Mouse (Mus musculus) liver, embryonic 14.5 days (tissue): ENCODE results near the gene Dag1. TPM values are rescaled to one million over a fixed set of nuclear protein-coding genes. Genes with fewer than 3 reads are reported as not detected.

Experiments
- ATAC-seq: fragments of 200-750 bp; cut with Nextera tagmentation; 2 replicates; pipeline ENCODE4 v1.8.0; 2017; ENCODE audit warnings: moderate number of reproducible peaks, mild to moderate bottlenecking, moderate library complexity; ENCODE audit not compliant: insufficient read depth
- DNase-seq, 3 experiments: peaks; one replicate each; pipeline ENCODE4 v3.0.0-alpha.2; 2012 to 2013; ENCODE audit warnings: low read depth in 3 of 3, low spot score in 3 of 3
- H3K27ac ChIP-seq: fragments of 300-500 bp; sonication (generic); 2 replicates; pipeline ENCODE4 v1.5.1; 2014; ENCODE audit warnings: moderate library complexity, mild to moderate bottlenecking, control low read depth, inconsistent platforms
- H3K27me3 ChIP-seq: fragments of 300-500 bp; sonication (generic); 2 replicates; pipeline ENCODE4 v1.6.1; 2014; ENCODE audit warnings: mild to moderate bottlenecking, low read length, moderate library complexity; ENCODE audit not compliant: control insufficient read depth, insufficient read depth
- H3K36me3 ChIP-seq: fragments of 300-500 bp; sonication (generic); replicated peaks from 2 replicates; pipeline ENCODE4 v1.6.1; 2014; ENCODE audit warnings: low read depth; ENCODE audit not compliant: control insufficient read depth, insufficient read depth
- H3K4me1 ChIP-seq, 2 experiments: fragments of 200-500 bp in 1 of 2; fragments of 300-500 bp in 1 of 2; sonication (generic) in 1 of 2; replicated peaks; 2 replicates each; pipeline ENCODE4 v1.6.1; 2012 to 2014; ENCODE audit warnings: antibody characterized with exemption in 1 of 2, inconsistent platforms in 1 of 2, low read length in 1 of 2; ENCODE audit not compliant: control insufficient read depth in 2 of 2, insufficient read depth in 2 of 2
- H3K4me2 ChIP-seq: fragments of 300-500 bp; sonication (generic); 2 replicates; pipeline ENCODE4 v1.6.1; 2014; ENCODE audit warnings: low read depth, mild to moderate bottlenecking, control low read depth, moderate library complexity
- H3K4me3 ChIP-seq, 2 experiments: fragments of 200-500 bp in 1 of 2; fragments of 300-500 bp in 1 of 2; sonication (generic) in 1 of 2; 2 replicates each; pipeline ENCODE4 v1.5.1; 2012 to 2014; ENCODE audit warnings: low read depth in 2 of 2, low read length in 2 of 2, mild to moderate bottlenecking in 2 of 2, control low read depth in 1 of 2, inconsistent platforms in 1 of 2, moderate library complexity in 1 of 2; ENCODE audit not compliant: insufficient read depth in 1 of 2
- H3K9ac ChIP-seq: fragments of 300-500 bp; sonication (generic); replicated peaks from 2 replicates; pipeline ENCODE4 v1.6.1; 2014; ENCODE audit warnings: mild to moderate bottlenecking, control low read depth, moderate library complexity
- H3K9me3 ChIP-seq: fragments of 300-500 bp; sonication (generic); 2 replicates; pipeline ENCODE4 v1.6.1; 2016; ENCODE audit warnings: low read length, mixed read lengths; ENCODE audit not compliant: control insufficient read depth
- CTCF ChIP-seq: IDR thresholded peaks from 2 replicates; pipeline ENCODE4 v1.5.1; 2016; ENCODE audit warnings: antibody characterized with exemption, low read depth, control low read depth
- EP300 ChIP-seq: IDR thresholded peaks from 2 replicates; pipeline ENCODE4 v1.6.1; 2016; ENCODE audit warnings: antibody characterized with exemption, low read depth
- WGBS: fragments of 180-500 bp; shearing (Covaris S2); extraction: QIAGEN DNeasy Blood & Tissue Kit; methylation state at CpG from one replicate; pipeline ENCODE4 v1.1.7; 2014; ENCODE audit not compliant: insufficient replicate concordance; 5-methylcytosine and 5-hydroxymethylcytosine counted together
- polyA plus RNA-seq, 2 experiments: library from polyadenylated mRNA; depleted of rRNA in 1 of 2; stranded (reverse) in 1 of 2; unstranded in 1 of 2; fragments of >200 nt; fragmentation: Nextera tagmentation in 1 of 2; extraction: Ambion mirVana in 1 of 2; gene quantifications; 2 replicates each; pipeline versions ENCODE4 v1.2.1 to v1.2.3; 2012 to 2014

Dag1 gene
- polyA plus RNA-seq, 2 experiments = 5.3 to 12.0 TPM

DNA sequence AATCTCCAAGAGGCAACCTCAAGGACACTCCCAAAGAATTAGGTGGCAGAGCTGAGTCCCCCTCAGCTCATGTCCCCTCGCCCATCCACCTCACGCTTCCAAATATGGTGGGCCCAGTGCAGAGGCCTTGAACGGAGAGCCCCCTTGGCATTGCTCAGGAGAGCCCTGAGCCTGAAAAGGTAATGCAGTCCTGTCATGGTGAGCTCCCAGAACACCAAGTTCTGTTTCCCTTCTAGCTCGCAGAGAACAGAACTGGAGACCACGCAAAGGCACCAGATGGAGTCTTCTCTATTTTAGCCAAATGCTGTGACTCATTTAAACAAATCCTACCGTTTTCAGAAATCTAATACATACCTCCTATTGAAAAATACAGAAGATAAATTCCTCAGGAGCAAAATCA lies 106.3 kb downstream of the Dag1 start:
- Histone ChIP-seq H3K27ac (no peak overlapping the region), H3K9me3 (no peaks in the 10 kb centered on the region), H3K4me1 (no peaks in the 10 kb centered on the region), H3K36me3 (no peaks in the 10 kb centered on the region), H3K27me3 (no peaks in the 10 kb centered on the region), H3K9ac (no peak overlapping the region), H3K4me2 (no peak overlapping the region), H3K4me3 (no peak overlapping the region)
- DNase-seq = no peak
- ATAC-seq = no peak
- 60% methylated on average over 6 of the region's 6 CpGs for WGBS
- no peak for TF ChIP-seq EP300
- no peak for TF ChIP-seq CTCF

DNA sequence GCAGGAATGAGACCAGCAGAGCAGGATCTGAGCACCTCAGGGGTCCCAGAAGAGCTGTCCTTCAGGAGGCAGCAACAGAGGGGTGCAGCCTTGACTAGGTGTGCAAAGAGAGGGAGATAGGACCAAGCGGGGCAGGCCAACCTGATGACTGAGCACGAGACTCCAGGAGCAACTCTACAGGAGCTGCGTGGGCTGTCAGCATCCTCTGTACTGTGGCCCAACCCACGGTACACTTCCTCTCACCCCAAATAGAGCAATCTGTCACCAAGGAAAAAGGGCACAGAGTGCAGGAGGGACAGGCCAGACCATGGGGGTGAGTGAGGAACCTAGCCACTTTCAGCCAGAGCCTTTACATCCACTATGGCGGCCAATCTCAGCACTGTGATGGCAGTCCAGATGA lies 107.0 kb downstream of the Dag1 start:
- Histone ChIP-seq H3K4me2 (no peak overlapping the region), H3K4me1 (no peaks in the 10 kb centered on the region), H3K4me3 (no peak overlapping the region), H3K9ac (no peak overlapping the region), H3K36me3 (no peaks in the 10 kb centered on the region), H3K27ac (no peak overlapping the region), H3K27me3 (no peaks in the 10 kb centered on the region), H3K9me3 (no peaks in the 10 kb centered on the region)
- WGBS = 66% methylated on average over 5 of the region's 5 CpGs
- DNase-seq (no peak), ATAC-seq (no peak)
- TF ChIP-seq EP300 (no peak), CTCF (no peak)

DNA sequence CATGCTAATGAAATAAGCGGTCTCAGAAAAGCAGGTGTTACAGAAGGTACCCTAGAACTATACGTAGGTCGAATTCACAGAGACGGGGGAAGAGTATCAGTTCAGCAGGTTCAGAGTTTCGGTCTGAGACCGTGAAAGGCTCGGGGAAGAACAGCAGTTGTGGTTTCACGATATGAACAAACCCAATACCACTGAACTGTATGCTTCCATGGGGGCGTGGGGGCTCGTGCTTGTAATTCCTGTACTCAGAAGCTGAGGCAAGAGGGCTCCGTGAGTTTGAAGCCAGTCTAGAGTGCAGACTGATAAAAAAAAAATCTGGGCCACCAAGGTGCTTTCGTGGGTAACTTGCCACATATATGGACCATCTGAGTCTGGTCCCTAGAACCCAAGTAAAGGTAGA lies 108.9 kb downstream of the Dag1 start:
- no peak for TF ChIP-seq CTCF
- TF ChIP-seq EP300 = no peak
- DNase-seq (no peak), ATAC-seq (no peak)
- Histone ChIP-seq H3K36me3 (no peaks in the 10 kb centered on the region), H3K4me1 (no peaks in the 10 kb centered on the region), H3K27ac (no peak overlapping the region), H3K27me3 (no peaks in the 10 kb centered on the region), H3K9ac (no peak overlapping the region), H3K4me3 (no peak overlapping the region), H3K9me3 (no peaks in the 10 kb centered on the region), H3K4me2 (no peak overlapping the region)
- WGBS = 62% methylated on average over 12 of the region's 12 CpGs

Other genes with a start within 250 kb of the Dag1 start
- gene Gmppb, start 214.7 kb downstream of the Dag1 start, polyA plus RNA-seq (2012; rRNA removed) = 6.7 and 12.9 TPM in 2 replicates
- 14.3 and 15.5 TPM in 2 replicates for gene Gmppb, start 214.7 kb downstream of the Dag1 start, polyA plus RNA-seq (2014; fragmentation: Nextera tagmentation; extraction: Ambion mirVana)
- gene Amigo3, start 210.8 kb downstream of the Dag1 start, polyA plus RNA-seq (2012; rRNA removed) = 0.51 and 0.75 TPM in 2 replicates
- 0.89 and 1.4 TPM in 2 replicates for gene Amigo3, start 210.8 kb downstream of the Dag1 start, polyA plus RNA-seq (2014; fragmentation: Nextera tagmentation; extraction: Ambion mirVana)
- gene Mst1, start 183.5 kb downstream of the Dag1 start, polyA plus RNA-seq (2012; rRNA removed) = 21.0 and 21.3 TPM in 2 replicates
- 24.1 and 29.7 TPM in 2 replicates for gene Mst1, start 183.5 kb downstream of the Dag1 start, polyA plus RNA-seq (2014; fragmentation: Nextera tagmentation; extraction: Ambion mirVana)
- 139 and 146 TPM in 2 replicates for gene Rnf123, start 180.6 kb downstream of the Dag1 start, polyA plus RNA-seq (2012; rRNA removed)
- gene Rnf123, start 180.6 kb downstream of the Dag1 start, polyA plus RNA-seq (2014; fragmentation: Nextera tagmentation; extraction: Ambion mirVana) = 88.2 and 102 TPM in 2 replicates
- 126 and 150 TPM in 2 replicates for gene Apeh, start 169.4 kb downstream of the Dag1 start, polyA plus RNA-seq (2012; rRNA removed)
- gene Apeh, start 169.4 kb downstream of the Dag1 start, polyA plus RNA-seq (2014; fragmentation: Nextera tagmentation; extraction: Ambion mirVana) = 153 and 172 TPM in 2 replicates
- 0.86 and 1.1 TPM in 2 replicates for gene Bsn, start 73.6 kb downstream of the Dag1 start, polyA plus RNA-seq (2012; rRNA removed)
- gene Bsn, start 73.6 kb downstream of the Dag1 start, polyA plus RNA-seq (2014; fragmentation: Nextera tagmentation; extraction: Ambion mirVana) = 1.1 and 1.4 TPM in 2 replicates
- 2.8 and 2.9 TPM in 2 replicates for gene Nicn1, start 26.5 kb upstream of the Dag1 start, polyA plus RNA-seq (2012; rRNA removed)
- 4.3 and 6.2 TPM in 2 replicates for gene Nicn1, start 26.5 kb upstream of the Dag1 start, polyA plus RNA-seq (2014; fragmentation: Nextera tagmentation; extraction: Ambion mirVana)
- 6.1 and 7.5 TPM in 2 replicates for gene Amt, start 32.9 kb upstream of the Dag1 start, polyA plus RNA-seq (2012; rRNA removed)
- gene Amt, start 32.9 kb upstream of the Dag1 start, polyA plus RNA-seq (2014; fragmentation: Nextera tagmentation; extraction: Ambion mirVana) = 7.2 and 7.7 TPM in 2 replicates
- 62.5 and 76.4 TPM in 2 replicates for gene Rhoa, start 42.2 kb upstream of the Dag1 start, polyA plus RNA-seq (2012; rRNA removed)
- gene Rhoa, start 42.2 kb upstream of the Dag1 start, polyA plus RNA-seq (2014; fragmentation: Nextera tagmentation; extraction: Ambion mirVana) = 130 and 133 TPM in 2 replicates
- gene Tcta, start 42.2 kb upstream of the Dag1 start, polyA plus RNA-seq (2012; rRNA removed) = 10.4 and 10.6 TPM in 2 replicates
- gene Tcta, start 42.2 kb upstream of the Dag1 start, polyA plus RNA-seq (2014; fragmentation: Nextera tagmentation; extraction: Ambion mirVana) = 10.9 and 13.2 TPM in 2 replicates
- gene Gpx1, start 74.9 kb upstream of the Dag1 start, polyA plus RNA-seq (2012; rRNA removed) = 3,084 and 3,741 TPM in 2 replicates
- 6,910 and 6,914 TPM in 2 replicates for gene Gpx1, start 74.9 kb upstream of the Dag1 start, polyA plus RNA-seq (2014; fragmentation: Nextera tagmentation; extraction: Ambion mirVana)
- gene Usp4, start 83.9 kb upstream of the Dag1 start, polyA plus RNA-seq (2012; rRNA removed) = 29.2 and 38.5 TPM in 2 replicates
- gene Usp4, start 83.9 kb upstream of the Dag1 start, polyA plus RNA-seq (2014; fragmentation: Nextera tagmentation; extraction: Ambion mirVana) = 59.3 and 67.6 TPM in 2 replicates
- gene 1700102P08Rik, start 128.8 kb upstream of the Dag1 start, polyA plus RNA-seq (2012; rRNA removed) = 0.47 and 0.49 TPM in 2 replicates
- gene 1700102P08Rik, start 128.8 kb upstream of the Dag1 start, polyA plus RNA-seq (2014; fragmentation: Nextera tagmentation; extraction: Ambion mirVana) = 0.45 and 0.52 TPM in 2 replicates
- gene Ccdc36, start 164.5 kb upstream of the Dag1 start, polyA plus RNA-seq (2012; rRNA removed) = 0.12 and 0.20 TPM in 2 replicates
- 0.24 and 0.27 TPM in 2 replicates for gene Ccdc36, start 164.5 kb upstream of the Dag1 start, polyA plus RNA-seq (2014; fragmentation: Nextera tagmentation; extraction: Ambion mirVana)
- gene BC048562, start 172.5 kb upstream of the Dag1 start, polyA plus RNA-seq (2012; rRNA removed) = not detected in 2 replicates
- not detected in 2 replicates for gene BC048562, start 172.5 kb upstream of the Dag1 start, polyA plus RNA-seq (2014; fragmentation: Nextera tagmentation; extraction: Ambion mirVana)
- 8.6 and 9.7 TPM in 2 replicates for gene Ccdc71, start 196.6 kb upstream of the Dag1 start, polyA plus RNA-seq (2012; rRNA removed)
- gene Ccdc71, start 196.6 kb upstream of the Dag1 start, polyA plus RNA-seq (2014; fragmentation: Nextera tagmentation; extraction: Ambion mirVana) = 14.5 and 15.6 TPM in 2 replicates
- gene Klhdc8b, start 197.6 kb upstream of the Dag1 start, polyA plus RNA-seq (2012; rRNA removed) = 13.1 and 16.5 TPM in 2 replicates
- gene Klhdc8b, start 197.6 kb upstream of the Dag1 start, polyA plus RNA-seq (2014; fragmentation: Nextera tagmentation; extraction: Ambion mirVana) = 6.9 and 9.5 TPM in 2 replicates
- 8.3 and 9.1 TPM in 2 replicates for gene Lamb2, start 215.8 kb upstream of the Dag1 start, polyA plus RNA-seq (2012; rRNA removed)
- 4.3 and 5.8 TPM in 2 replicates for gene Lamb2, start 215.8 kb upstream of the Dag1 start, polyA plus RNA-seq (2014; fragmentation: Nextera tagmentation; extraction: Ambion mirVana)
- 33.9 and 36.0 TPM in 2 replicates for gene Usp19, start 226.6 kb upstream of the Dag1 start, polyA plus RNA-seq (2012; rRNA removed)
- gene Usp19, start 226.6 kb upstream of the Dag1 start, polyA plus RNA-seq (2014; fragmentation: Nextera tagmentation; extraction: Ambion mirVana) = 17.1 and 22.5 TPM in 2 replicates
- 88.6 and 184 TPM in 2 replicates for gene Qars, start 243.7 kb upstream of the Dag1 start, polyA plus RNA-seq (2012; rRNA removed)
- gene Qars, start 243.7 kb upstream of the Dag1 start, polyA plus RNA-seq (2014; fragmentation: Nextera tagmentation; extraction: Ambion mirVana) = 61.3 and 65.8 TPM in 2 replicates